Mouse (Mus musculus) heart, postnatal 25 days (tissue): Measurements from ENCODE around the gene Dad1. TPM values are rescaled to one million over a fixed set of nuclear protein-coding genes. Genes with fewer than 3 reads are reported as not detected.

Experiments
- DNase-seq: peaks from one replicate; pipeline ENCODE4 v3.0.0; 2022; ENCODE audit warnings: low spot score
- intact Hi-C: fragments of 180-260 bp; cut with DNase I; formaldehyde crosslinking; loops from one replicate; pipeline ENCODE4 v1.15.1; 2025
- total RNA-seq, 2 experiments: library from RNA; stranded (reverse); gene quantifications; 2 replicates each; pipeline ENCODE4 v1.2.3; 2021

The Dad1 gene
- total RNA-seq, 2 experiments from 2014 or later = 103 to 112 TPM

DNA sequence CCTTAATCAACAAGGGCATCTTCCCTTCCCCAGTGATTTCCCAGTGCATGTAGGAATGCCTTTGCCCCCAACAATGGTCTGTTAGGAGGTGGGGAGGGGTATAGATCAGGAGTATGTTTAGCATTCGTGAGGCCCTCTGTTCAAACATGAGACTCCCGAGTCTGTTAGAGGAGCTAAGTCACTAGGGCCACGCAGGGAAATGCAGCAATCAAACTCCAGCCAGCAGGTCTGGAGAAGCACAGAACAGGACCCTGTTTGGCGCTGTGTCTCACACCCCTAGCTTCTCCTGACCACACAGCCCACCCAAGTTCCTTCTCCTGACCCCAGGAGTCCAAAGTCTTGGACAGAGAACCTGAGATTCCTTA is 62.9 kb downstream of the Dad1 start:
- DNase-seq = no peak
- intact Hi-C loops = no loop called here

DNA sequence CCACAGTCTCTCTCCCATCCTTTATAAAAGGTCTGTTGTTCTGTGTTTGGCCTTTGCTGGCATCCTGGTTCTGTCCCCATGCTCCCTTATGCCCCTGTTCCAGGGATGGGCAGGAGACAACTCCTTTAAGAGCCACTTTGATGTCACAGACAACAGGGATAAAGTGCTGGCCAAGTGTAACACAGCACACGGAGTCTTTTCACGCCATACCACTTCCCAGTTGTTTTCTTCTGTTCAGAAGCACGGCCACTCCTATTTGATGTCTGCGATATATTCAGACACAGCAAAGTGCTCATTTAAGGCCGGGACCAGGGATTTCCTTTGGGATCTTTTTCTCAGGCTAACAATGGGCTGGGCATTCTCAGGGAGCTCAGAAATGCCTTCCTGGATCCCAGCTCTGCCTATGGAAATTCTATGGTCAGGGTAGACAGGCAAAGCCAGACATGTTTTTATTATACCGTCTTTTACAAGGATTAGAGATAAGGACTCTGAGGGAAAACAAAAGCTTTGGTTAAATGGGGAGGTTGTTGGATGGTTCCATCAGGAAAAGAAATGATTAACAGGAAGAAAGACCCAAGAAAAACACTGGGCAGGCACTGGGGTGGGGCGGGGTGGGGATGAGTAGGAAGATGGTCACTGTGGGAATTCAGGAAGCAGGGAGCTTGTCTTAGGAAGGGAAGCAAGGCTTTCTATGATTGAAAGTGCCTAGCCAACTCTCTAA is 63.4 kb downstream of the Dad1 start:
- DNase-seq = no peak
- intact Hi-C loops = no loop called here

- intact Hi-C loops = no loop called here
- peak; percentile 26 for DNase-seq
Observed at GRCm38 (mm10) chr14:54189255-54189654, 64.6 kb downstream of the Dad1 start.

DNA sequence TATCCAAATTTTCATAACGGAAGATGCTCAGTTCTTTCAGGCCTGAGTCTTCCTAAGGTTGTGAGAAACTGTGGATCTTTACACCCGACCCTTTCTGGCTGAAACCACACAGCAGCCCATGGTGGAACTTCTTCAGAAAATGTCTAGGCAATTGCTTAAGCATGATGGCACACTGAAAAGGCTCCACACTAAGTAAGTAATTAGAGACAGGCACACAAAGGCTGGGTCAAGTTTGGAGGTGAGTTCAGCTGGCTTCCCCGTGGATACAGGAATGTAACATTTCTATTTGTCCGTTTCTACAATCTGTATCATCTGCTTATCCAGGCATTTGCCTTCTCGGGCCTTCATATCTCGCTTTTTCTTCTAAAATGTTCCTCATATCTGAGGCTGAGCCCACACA is 66.7 kb downstream of the Dad1 start:
- intact Hi-C loops = no loop called here
- no peak for DNase-seq

Other genes starting within 250 kb of the Dad1 start
- 10 to 100 TPM; 44.6 to 44.8 TPM for gene Abhd4, start 84 bp upstream of the Dad1 start, total RNA-seq
- gene Olfr49, start 30.8 kb upstream of the Dad1 start, total RNA-seq = not detected
- gene Oxa1l, start 106.7 kb upstream of the Dad1 start, total RNA-seq = 100 to 1,000 TPM; 103 to 111 TPM
- gene Slc7a7, start 163.7 kb upstream of the Dad1 start, total RNA-seq = 1 to 10 TPM; 7.7 to 7.9 TPM
- 100 to 1,000 TPM; 114 to 121 TPM for gene Mrpl52, start 172.8 kb upstream of the Dad1 start, total RNA-seq
- 10 to 100 TPM; 16.5 to 23.6 TPM for gene Mmp14, start 177.5 kb upstream of the Dad1 start, total RNA-seq
- 10 to 100 TPM; 53.9 to 59.8 TPM for gene Lrp10, start 210.0 kb upstream of the Dad1 start, total RNA-seq
- gene Rem2, start 222.0 kb upstream of the Dad1 start, total RNA-seq = not detected